Mouse (Mus musculus): ENCODE results near the gene Gm28053.

DNA sequence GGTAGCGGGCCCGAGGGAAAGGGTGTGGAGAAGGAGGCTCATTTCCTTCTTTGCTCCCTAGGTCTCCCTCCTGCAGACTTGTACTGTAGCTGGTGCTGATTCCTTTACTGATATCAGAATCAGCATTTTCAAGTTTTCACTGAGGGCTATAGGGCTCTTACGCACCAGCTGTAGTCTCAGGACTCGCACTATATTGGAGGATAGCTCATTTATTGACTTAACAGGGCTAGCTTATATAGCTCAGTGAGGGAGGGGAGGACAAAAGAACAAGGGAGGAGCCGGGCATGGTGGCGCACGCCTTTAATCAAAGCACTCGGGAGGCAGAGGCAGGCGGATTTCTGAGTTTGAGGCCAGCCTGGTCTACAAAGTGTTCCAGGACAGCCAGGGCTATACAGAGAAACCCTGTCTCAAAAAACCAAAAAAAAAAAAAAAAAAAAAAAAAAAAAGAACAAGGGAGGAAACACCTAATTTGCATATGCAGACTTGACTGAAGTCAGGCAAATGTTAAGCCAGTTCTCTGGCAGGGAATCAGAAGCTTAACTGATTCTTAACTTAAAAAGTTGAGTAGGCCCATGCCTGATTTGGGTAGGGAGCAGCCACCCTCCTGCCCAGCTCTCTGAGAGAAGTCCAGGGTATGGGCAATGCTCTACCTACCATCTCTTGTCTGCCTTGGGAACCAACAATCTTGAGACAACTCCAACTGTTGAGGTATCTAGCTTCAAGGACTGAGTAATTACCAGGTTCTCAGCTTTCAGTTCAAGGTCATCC is 43.9 kb upstream of the Gm28053 start:
- TF ChIP-seq CTCF (IDR thresholded peaks at IDR 0.05; ENCODE audit: low read depth), result no peak
- no peak for TF ChIP-seq EP300 (optimal IDR thresholded peaks at IDR 0.05)

Data from stomach, postnatal 0 days (tissue).